Mouse (Mus musculus): ENCODE measurements around the gene Nt5c2. TPM values are rescaled to one million over a fixed set of nuclear protein-coding genes. Genes with fewer than 3 reads are reported as not detected.

Gene Nt5c2
- total RNA-seq, 1 experiment from 2014 or later = 138 TPM

- ATAC-seq (replicated peaks in 1 of 2; ENCODE audit: insufficient read depth in 1 of 2, low FRiP score in 2 of 2, low TSS enrichment in 1 of 2, low read depth in 1 of 2, poor library complexity in 2 of 2, severe bottlenecking in 2 of 2) = no peak
Measured at GRCm38 (mm10) chr19:46858200-46858599, 156.8 kb downstream of the Nt5c2 start.

DNA sequence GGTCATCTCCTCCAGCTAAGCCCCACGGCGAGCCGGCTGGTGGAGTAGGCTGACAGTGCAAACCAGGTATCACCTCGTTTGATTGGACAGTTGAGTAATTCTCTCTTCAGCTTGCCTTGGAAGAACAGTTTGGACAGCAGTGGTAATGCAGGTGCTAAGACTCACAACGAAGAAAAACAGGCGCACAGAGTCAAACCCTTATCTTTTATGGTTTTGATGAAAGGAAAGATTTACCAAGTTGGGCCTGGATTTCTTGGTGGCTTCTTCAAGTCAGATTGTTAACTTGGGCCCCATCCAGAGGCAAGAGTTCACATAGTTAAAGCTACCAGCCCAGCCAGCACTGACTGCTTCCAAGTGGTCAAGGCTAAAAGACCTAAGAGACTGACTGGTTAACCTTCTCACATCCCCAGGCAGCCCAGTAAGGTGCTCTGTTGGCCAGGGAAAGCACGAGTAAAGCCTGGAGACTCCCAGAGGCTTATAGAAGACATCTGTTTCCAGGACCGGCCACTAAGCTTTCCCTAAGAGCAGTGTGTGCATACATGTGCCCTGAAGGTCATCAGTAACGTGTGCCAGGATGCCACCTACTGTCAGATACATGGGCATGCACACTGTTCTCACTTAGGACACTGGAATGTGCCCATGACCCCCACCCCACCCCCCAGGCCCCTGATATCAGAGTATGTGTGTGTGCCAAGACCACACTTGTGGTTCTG is 157.5 kb downstream of the Nt5c2 start:
- peak; percentile 25 to 33; a peak in 1 of 4 replicates for ATAC-seq (replicated peaks in 1 of 2; ENCODE audit: insufficient read depth in 1 of 2, low FRiP score in 2 of 2, low TSS enrichment in 1 of 2, low read depth in 1 of 2, poor library complexity in 2 of 2, severe bottlenecking in 2 of 2)

DNA sequence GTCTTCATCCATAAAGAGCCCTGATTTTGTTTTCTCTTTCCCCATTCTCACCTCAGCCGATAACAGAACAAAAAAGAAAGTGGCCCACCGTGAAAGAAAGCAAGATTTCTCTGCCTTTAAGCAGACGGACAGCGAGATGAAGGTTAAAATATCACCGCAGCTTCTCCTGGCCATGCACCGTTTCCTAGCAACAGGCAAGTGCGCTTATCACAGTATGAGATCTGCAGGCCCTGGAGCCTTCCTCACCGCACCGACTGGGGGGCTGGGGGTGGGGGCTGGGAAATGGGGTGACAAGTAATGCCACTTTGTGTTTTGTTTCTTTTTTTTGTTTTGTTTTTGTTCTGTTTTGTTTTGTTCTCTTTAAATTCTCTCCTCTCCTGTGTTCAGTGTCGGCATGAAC is 158.2 kb downstream of the Nt5c2 start:
- ATAC-seq (replicated peaks in 1 of 2; ENCODE audit: insufficient read depth in 1 of 2, low FRiP score in 2 of 2, low TSS enrichment in 1 of 2, low read depth in 1 of 2, poor library complexity in 2 of 2, severe bottlenecking in 2 of 2) = no peak; a peak in 1 of 4 replicates

GRCm38 (mm10) chr19:46856232-46856631 is 158.7 kb downstream of the Nt5c2 start:
- no peak for ATAC-seq (replicated peaks in 1 of 2; ENCODE audit: insufficient read depth in 1 of 2, low FRiP score in 2 of 2, low TSS enrichment in 1 of 2, low read depth in 1 of 2, poor library complexity in 2 of 2, severe bottlenecking in 2 of 2)

- ATAC-seq (replicated peaks in 1 of 2; ENCODE audit: insufficient read depth in 1 of 2, low FRiP score in 2 of 2, low TSS enrichment in 1 of 2, low read depth in 1 of 2, poor library complexity in 2 of 2, severe bottlenecking in 2 of 2) = peak in 1 of 2 experiments; percentile 46; a peak in 2 of 4 replicates
Measured at GRCm38 (mm10) chr19:46849443-46849997, 165.4 kb downstream of the Nt5c2 start.

DNA sequence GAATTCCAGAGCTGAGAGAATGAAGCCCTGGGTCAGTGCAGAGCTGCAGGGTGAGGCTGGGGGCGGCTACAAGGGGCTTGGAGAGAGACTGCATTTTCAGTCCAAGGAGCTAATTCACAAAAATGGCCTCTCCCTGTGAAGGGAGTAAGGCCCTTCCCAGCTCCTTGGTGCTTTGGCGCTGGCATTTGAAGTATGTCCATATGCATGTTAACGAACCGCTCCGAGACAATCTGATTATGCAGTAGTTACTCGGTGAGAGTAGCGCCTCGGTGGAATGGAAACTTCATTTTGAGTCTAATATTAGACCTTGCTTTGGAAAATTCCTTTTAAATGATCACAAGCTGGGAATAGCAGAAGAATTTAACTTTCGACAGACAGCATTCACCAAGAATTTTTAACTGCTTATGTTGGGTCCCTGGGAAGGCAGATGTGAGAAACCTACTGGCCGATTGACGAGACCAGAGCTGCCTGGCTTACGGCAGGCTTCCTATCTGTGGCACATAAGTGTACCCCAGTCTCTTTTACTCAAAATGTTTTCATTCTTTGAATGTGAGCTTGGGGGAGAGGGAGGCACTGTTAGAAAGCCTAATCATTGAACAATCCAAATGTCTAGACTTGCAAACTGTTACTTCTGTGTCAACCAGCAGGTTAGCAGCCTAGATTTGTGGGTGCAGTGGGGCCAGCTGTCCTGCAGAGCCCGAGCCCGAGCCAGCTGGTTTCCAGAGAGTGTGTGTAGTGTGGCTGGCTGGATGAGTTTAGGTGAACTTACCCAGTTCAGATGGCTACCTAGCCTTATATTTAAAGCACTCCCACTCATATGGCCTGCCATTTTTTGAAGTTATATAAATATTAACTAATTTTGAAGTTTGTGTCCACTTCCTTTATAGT is 166.3 kb downstream of the Nt5c2 start:
- no peak for ATAC-seq (replicated peaks in 1 of 2; ENCODE audit: insufficient read depth in 1 of 2, low FRiP score in 2 of 2, low TSS enrichment in 1 of 2, low read depth in 1 of 2, poor library complexity in 2 of 2, severe bottlenecking in 2 of 2)

DNA sequence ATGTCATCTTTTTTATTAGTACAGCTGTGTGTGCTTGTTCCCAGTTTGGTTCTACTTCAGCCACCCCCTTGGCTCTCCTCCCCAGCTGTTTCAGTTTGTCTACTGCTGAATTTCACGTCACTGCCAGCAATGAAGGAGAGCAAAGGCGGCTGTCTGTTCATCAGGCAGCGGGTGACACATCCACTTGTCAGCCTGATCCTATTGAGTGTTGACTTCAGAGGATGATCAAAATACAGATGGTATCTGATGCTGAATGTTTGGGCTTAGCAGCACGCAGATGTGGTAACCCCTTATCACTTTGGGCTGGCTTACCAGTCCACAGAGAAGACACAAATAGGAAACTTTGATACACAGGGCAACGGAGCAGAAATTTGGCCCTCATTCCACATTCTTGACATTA is 168.5 kb downstream of the Nt5c2 start:
- peak in 1 of 2 experiments; percentile 16; a peak in 1 of 4 replicates for ATAC-seq (replicated peaks in 1 of 2; ENCODE audit: insufficient read depth in 1 of 2, low FRiP score in 2 of 2, low TSS enrichment in 1 of 2, low read depth in 1 of 2, poor library complexity in 2 of 2, severe bottlenecking in 2 of 2)

DNA sequence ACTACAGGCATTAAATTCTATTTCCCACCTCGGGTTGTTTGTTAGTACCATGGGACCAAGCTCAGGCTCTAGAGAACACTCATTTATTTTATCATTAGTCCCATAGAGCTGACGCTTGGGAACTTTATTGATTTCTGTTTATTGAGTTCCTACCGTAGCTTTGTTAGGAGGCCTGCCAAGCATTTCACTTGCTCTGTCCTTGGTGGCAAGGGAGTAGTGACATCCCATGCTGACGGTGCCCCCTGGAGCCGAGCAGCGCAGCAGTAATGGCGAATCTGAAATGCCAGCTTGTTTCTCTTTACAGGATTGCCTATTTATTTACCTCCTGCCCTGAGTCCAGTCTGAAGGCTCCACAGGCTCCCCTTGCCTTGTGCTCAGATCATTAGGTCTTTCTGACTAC is 168.9 kb downstream of the Nt5c2 start:
- ATAC-seq (replicated peaks in 1 of 2; ENCODE audit: insufficient read depth in 1 of 2, low FRiP score in 2 of 2, low TSS enrichment in 1 of 2, low read depth in 1 of 2, poor library complexity in 2 of 2, severe bottlenecking in 2 of 2) = no peak

DNA sequence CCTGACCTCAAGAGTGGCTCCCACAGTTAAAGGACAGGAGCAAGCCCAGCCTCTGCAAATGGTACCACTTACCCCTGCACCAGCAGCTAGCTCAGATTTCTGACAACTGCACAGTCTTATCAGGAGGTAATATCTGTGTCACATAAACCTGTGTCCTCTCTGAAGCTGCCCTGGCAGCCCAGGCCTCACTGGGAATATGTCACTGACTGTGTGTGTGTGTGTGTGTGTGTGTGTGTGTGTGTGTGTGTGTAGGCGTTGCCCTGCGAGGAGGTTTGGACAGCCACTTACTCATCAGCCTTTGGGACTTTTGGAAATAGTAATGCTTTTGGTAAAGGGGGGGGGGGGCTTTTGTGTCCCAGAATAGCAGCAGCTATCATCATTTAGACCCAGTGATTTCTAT is 171.9 kb downstream of the Nt5c2 start:
- no peak for ATAC-seq (replicated peaks in 1 of 2; ENCODE audit: insufficient read depth in 1 of 2, low FRiP score in 2 of 2, low TSS enrichment in 1 of 2, low read depth in 1 of 2, poor library complexity in 2 of 2, severe bottlenecking in 2 of 2)

DNA sequence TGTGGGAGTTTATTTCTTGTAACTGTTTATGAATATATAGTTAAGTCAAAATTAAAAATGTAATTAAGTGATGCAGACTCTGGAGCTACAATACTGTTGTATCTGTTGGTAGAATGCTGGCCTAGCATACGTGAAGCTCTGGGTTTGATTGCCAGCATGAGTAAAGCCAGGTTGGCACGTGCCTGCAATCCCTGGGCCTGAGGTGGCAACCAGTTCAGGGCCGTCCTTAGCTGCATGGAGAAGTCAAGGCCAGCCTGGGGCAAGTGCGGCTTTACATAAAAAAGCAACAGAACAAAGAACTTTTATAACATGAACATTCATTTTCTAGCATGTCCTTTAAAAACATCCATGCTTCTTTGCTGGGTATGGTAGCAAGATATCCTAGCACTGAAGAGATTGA is 173.9 kb downstream of the Nt5c2 start:
- ATAC-seq (replicated peaks in 1 of 2; ENCODE audit: insufficient read depth in 1 of 2, low FRiP score in 2 of 2, low TSS enrichment in 1 of 2, low read depth in 1 of 2, poor library complexity in 2 of 2, severe bottlenecking in 2 of 2) = no peak

DNA sequence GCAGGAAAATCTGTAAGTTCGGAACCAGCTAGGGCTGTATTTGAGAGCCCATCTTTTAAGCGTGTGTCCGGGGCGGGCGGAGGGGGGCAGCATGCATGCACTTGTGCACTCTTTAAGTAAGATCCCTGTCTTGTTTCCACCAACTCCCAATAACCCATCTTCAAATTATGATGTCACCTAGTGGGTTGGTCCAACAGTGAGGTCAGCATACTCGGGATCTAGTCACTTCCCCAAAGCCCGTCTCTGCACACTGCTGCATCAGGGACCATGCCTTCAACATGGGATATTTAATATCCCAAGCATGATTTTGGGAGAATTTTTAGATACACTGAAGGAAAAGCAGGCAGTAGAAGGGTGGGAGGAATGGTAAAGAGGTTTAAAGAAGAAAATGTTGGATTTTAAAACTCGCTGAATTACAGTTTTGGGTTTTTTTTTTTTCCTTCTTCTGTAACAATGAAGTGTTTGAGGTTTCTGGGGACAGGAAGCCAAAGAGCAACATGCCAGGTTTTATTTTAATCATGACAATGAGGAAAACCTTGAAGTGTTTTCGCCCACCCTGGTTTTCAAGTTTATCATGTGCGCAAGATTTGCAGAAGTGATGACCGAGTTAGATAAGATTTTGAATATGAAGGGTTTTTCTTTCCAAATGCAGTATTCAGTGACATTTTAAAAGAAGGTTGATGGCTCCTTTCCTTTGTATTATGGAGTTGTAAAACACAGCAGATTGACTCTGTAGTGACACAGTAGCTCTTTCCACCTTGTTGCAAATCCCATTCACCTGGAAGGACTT is 177.5 kb downstream of the Nt5c2 start:
- ATAC-seq (replicated peaks in 1 of 2; ENCODE audit: insufficient read depth in 1 of 2, low FRiP score in 2 of 2, low TSS enrichment in 1 of 2, low read depth in 1 of 2, poor library complexity in 2 of 2, severe bottlenecking in 2 of 2) = peak; percentile 46 to 69; a peak in 3 of 4 replicates

GRCm38 (mm10) chr19:46836085-46836484 is 178.9 kb downstream of the Nt5c2 start:
- ATAC-seq (replicated peaks in 1 of 2; ENCODE audit: insufficient read depth in 1 of 2, low FRiP score in 2 of 2, low TSS enrichment in 1 of 2, low read depth in 1 of 2, poor library complexity in 2 of 2, severe bottlenecking in 2 of 2) = no peak

DNA sequence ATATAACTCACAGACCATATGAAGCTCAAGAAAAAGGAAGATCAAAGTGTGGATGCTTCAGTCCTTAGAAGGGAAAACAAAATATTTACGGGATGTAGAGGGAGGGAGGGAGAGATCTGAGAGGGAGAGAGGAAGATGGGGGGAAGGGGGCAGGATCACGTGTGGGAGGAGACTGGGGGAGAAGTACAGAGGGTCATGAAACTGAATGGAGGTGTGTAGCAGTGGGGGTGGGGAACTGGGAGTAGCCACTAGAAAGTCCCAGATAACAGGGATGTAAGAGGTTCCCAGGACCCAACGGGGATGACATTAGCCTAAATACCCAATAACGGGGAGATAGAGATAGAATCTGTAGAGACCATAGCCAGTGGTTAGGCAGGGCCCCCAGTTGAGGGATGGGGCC is 179.6 kb downstream of the Nt5c2 start:
- no peak for ATAC-seq (replicated peaks in 1 of 2; ENCODE audit: insufficient read depth in 1 of 2, low FRiP score in 2 of 2, low TSS enrichment in 1 of 2, low read depth in 1 of 2, poor library complexity in 2 of 2, severe bottlenecking in 2 of 2)

- no peak for ATAC-seq (replicated peaks in 1 of 2; ENCODE audit: insufficient read depth in 1 of 2, low FRiP score in 2 of 2, low TSS enrichment in 1 of 2, low read depth in 1 of 2, poor library complexity in 2 of 2, severe bottlenecking in 2 of 2)
Measured at GRCm38 (mm10) chr19:46834301-46834700, 180.7 kb downstream of the Nt5c2 start.

Measured in hematopoietic stem cell, adult 5-6 weeks (primary cell).